Mouse (Mus musculus): ENCODE data around the gene Kcnk3. TPM values are rescaled to one million over a fixed set of nuclear protein-coding genes. Genes with fewer than 3 reads are reported as not detected.

Kcnk3 gene
- polyA plus RNA-seq, 1 experiment, result 0.11 TPM

- Histone ChIP-seq H3K4me2 (ENCODE audit: low read depth) (no peak overlapping the region), H3K4me3 (no peak overlapping the region), H3K79me2 (ENCODE audit: control insufficient read depth, insufficient read depth) (no peaks in the 10 kb centered on the region), H3ac (ENCODE audit: control insufficient read depth, insufficient read length) (no peak overlapping the region), H3K36me3 (ENCODE audit: control insufficient read depth, insufficient read depth) (no peaks in the 10 kb centered on the region), H3K27me3 (ENCODE audit: control insufficient read depth, insufficient read depth, insufficient read length) (peaks cover 65% of the 10 kb centered on the region)
- TF ChIP-seq TCF3 (IDR thresholded peaks at IDR 0.05; ENCODE audit: insufficient read length, low read depth) (no peak), E2F4 (IDR thresholded peaks at IDR 0.05; ENCODE audit: insufficient read depth) (no peak), SRF (IDR thresholded peaks at IDR 0.05; ENCODE audit: control insufficient read depth, insufficient read length, low read depth) (no peak), REST (IDR thresholded peaks at IDR 0.05; ENCODE audit: insufficient read depth, insufficient read length) (no peak), USF1 (IDR thresholded peaks at IDR 0.05; ENCODE audit: low read depth) (no peak), CEBPB (IDR thresholded peaks at IDR 0.05; ENCODE audit: insufficient read depth, poor library complexity, severe bottlenecking) (no peak), POLR2A (IDR thresholded peaks at IDR 0.05; ENCODE audit: insufficient read length, low read depth) (no peak), POLR2AphosphoS2 (IDR thresholded peaks at IDR 0.05; ENCODE audit: insufficient read length, low read depth) (no peak), MAX (IDR thresholded peaks at IDR 0.05; ENCODE audit: low read depth) (no peak), MYOD1 (IDR thresholded peaks at IDR 0.05; ENCODE audit: control insufficient read depth in 1 of 3, insufficient read length in 2 of 3, low read depth in 2 of 3) (no peak), TCF12 (IDR thresholded peaks at IDR 0.05; ENCODE audit: insufficient read depth, poor library complexity, severe bottlenecking) (no peak), MYOG (IDR thresholded peaks at IDR 0.05; ENCODE audit: control insufficient read depth in 1 of 3, insufficient read depth in 1 of 3, insufficient read length in 2 of 3, low read depth in 2 of 3) (no peak)
Measured at GRCm38 (mm10) chr5:30591786-30592185, 3.8 kb downstream of the Kcnk3 start.

DNA sequence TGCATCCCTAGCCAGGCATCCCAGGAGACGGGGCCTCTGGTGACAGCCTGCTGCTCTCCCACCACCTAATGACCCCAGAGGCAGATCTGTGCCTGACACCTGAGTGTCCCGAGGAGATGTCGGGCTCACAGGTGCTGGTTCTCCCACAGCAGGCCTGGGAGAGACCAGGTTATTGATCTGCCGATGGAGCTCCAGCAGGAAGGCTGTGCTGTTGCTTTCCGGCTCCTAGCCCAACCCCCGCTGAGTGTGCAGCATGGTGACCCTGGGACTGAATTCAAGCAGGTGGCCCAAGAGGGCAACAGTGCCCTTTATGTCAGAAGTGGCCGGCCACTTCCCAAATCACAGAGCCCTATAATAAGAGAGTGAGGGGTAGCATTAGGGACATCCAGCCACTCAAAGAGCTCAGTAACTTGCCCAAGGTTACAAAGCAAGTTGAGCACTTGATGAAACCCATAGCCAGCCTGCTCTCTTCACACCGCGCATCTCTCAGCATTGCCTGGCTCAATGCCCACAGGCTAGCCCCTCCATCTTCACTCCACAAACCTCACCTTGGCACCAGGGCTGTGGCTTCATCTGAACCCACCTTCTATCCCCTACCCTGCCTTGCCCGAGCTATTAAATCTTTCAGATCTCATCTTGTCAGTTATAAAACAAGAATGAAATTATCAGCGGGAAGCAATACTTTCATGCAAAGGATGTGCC lies 4.5 kb downstream of the Kcnk3 start:
- no peak for TF ChIP-seq E2F4 (IDR thresholded peaks at IDR 0.05; ENCODE audit: insufficient read depth)
- no peak for TF ChIP-seq POLR2A (IDR thresholded peaks at IDR 0.05; ENCODE audit: insufficient read length, low read depth)
- no peak for TF ChIP-seq MYOG (IDR thresholded peaks at IDR 0.05; ENCODE audit: control insufficient read depth in 1 of 3, insufficient read depth in 1 of 3, insufficient read length in 2 of 3, low read depth in 2 of 3)
- TF ChIP-seq CEBPB (IDR thresholded peaks at IDR 0.05; ENCODE audit: insufficient read depth, poor library complexity, severe bottlenecking), result no peak
- TF ChIP-seq POLR2AphosphoS2 (IDR thresholded peaks at IDR 0.05; ENCODE audit: insufficient read length, low read depth), result no peak
- no peak for TF ChIP-seq TCF12 (IDR thresholded peaks at IDR 0.05; ENCODE audit: insufficient read depth, poor library complexity, severe bottlenecking)
- no peak for TF ChIP-seq MAX (IDR thresholded peaks at IDR 0.05; ENCODE audit: low read depth)
- Histone ChIP-seq H3K79me2 (ENCODE audit: control insufficient read depth, insufficient read depth) (no peaks in the 10 kb centered on the region), H3K4me2 (ENCODE audit: low read depth) (no peak overlapping the region), H3K36me3 (ENCODE audit: control insufficient read depth, insufficient read depth) (no peaks in the 10 kb centered on the region), H3K27me3 (ENCODE audit: control insufficient read depth, insufficient read depth, insufficient read length) (peaks cover 72% of the 10 kb centered on the region), H3ac (ENCODE audit: control insufficient read depth, insufficient read length) (no peak overlapping the region), H3K4me3 (no peak overlapping the region)

GRCm38 (mm10) chr5:30593360-30593759 lies 5.4 kb downstream of the Kcnk3 start:
- no peak for TF ChIP-seq TCF3 (IDR thresholded peaks at IDR 0.05; ENCODE audit: insufficient read length, low read depth)
- H3K4me2 ChIP-seq (ENCODE audit: low read depth), result no peak overlapping the region
- H3K36me3 ChIP-seq (ENCODE audit: control insufficient read depth, insufficient read depth), result no peaks in the 10 kb centered on the region
- no peaks in the 10 kb centered on the region for H3K79me2 ChIP-seq (ENCODE audit: control insufficient read depth, insufficient read depth)
- no peak overlapping the region for H3ac ChIP-seq (ENCODE audit: control insufficient read depth, insufficient read length)
- peaks cover 76% of the 10 kb centered on the region for H3K27me3 ChIP-seq (ENCODE audit: control insufficient read depth, insufficient read depth, insufficient read length)
- H3K4me3 ChIP-seq, result no peak overlapping the region

GRCm38 (mm10) chr5:30593811-30594504 lies 6.0 kb downstream of the Kcnk3 start:
- Histone ChIP-seq H3K79me2 (ENCODE audit: control insufficient read depth, insufficient read depth) (no peaks in the 10 kb centered on the region), H3K27me3 (ENCODE audit: control insufficient read depth, insufficient read depth, insufficient read length) (peaks cover 76% of the 10 kb centered on the region), H3K36me3 (ENCODE audit: control insufficient read depth, insufficient read depth) (no peaks in the 10 kb centered on the region), H3K4me2 (ENCODE audit: low read depth) (no peak overlapping the region), H3K4me3 (no peak overlapping the region), H3ac (ENCODE audit: control insufficient read depth, insufficient read length) (no peak overlapping the region)
- TF ChIP-seq TCF3 (IDR thresholded peaks at IDR 0.05; ENCODE audit: insufficient read length, low read depth), result no peak
- no peak for TF ChIP-seq MAX (IDR thresholded peaks at IDR 0.05; ENCODE audit: low read depth)
- TF ChIP-seq POLR2AphosphoS2 (IDR thresholded peaks at IDR 0.05; ENCODE audit: insufficient read length, low read depth), result no peak
- TF ChIP-seq USF1 (IDR thresholded peaks at IDR 0.05; ENCODE audit: low read depth), result no peak
- TF ChIP-seq CEBPB (IDR thresholded peaks at IDR 0.05; ENCODE audit: insufficient read depth, poor library complexity, severe bottlenecking), result no peak
- no peak for TF ChIP-seq MYOD1 (IDR thresholded peaks at IDR 0.05; ENCODE audit: control insufficient read depth in 1 of 3, insufficient read length in 2 of 3, low read depth in 2 of 3)
- TF ChIP-seq MYOG (IDR thresholded peaks at IDR 0.05; ENCODE audit: control insufficient read depth in 1 of 3, insufficient read depth in 1 of 3, insufficient read length in 2 of 3, low read depth in 2 of 3), result no peak
- no peak for TF ChIP-seq TCF12 (IDR thresholded peaks at IDR 0.05; ENCODE audit: insufficient read depth, poor library complexity, severe bottlenecking)
- TF ChIP-seq REST (IDR thresholded peaks at IDR 0.05; ENCODE audit: insufficient read depth, insufficient read length), result no peak
- TF ChIP-seq POLR2A (IDR thresholded peaks at IDR 0.05; ENCODE audit: insufficient read length, low read depth), result no peak
- TF ChIP-seq E2F4 (IDR thresholded peaks at IDR 0.05; ENCODE audit: insufficient read depth), result no peak
- TF ChIP-seq SRF (IDR thresholded peaks at IDR 0.05; ENCODE audit: control insufficient read depth, insufficient read length, low read depth), result no peak
